Mouse (Mus musculus) lung, postnatal 0 days (tissue): ENCODE measurements around the gene Galnt16.

Experiments
- CTCF ChIP-seq: IDR thresholded peaks from 2 replicates; pipeline ENCODE4 v1.5.1; 2016; ENCODE audit warnings: antibody characterized with exemption, mild to moderate bottlenecking
- EP300 ChIP-seq: IDR thresholded peaks from 2 replicates; pipeline ENCODE4 v1.6.1; 2016; ENCODE audit warnings: antibody characterized with exemption, mild to moderate bottlenecking, control low read depth

DNA sequence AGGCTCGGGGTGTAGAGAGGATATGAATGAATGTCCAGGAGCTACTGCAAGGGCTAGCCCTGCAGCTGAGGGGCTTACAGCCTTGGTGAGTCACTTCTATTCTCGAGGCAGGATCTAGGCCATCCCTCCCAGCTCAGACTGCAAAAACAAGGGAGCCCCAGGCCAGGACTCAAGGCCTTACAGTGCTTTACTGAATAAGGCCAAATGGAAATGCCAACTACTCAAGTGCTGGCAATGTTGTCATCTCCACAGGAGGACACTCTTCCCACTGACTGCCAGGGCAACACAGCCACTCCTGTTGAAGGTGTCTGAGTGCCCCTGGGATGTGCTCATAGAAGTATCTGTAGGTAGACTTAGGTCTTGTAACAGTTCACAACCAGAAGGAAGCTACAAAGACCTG lies 8.4 kb downstream of the Galnt16 start:
- no peak for TF ChIP-seq CTCF
- no peak for TF ChIP-seq EP300
